Mouse (Mus musculus): ENCODE results near the gene Hs2st1. TPM values are rescaled to one million over a fixed set of nuclear protein-coding genes. Genes with fewer than 3 reads are reported as not detected.

Gene Hs2st1
- polyA plus RNA-seq, 1 experiment from 2014 or later, result 14.0 TPM

- peak; percentile 11 for DNase-seq (ENCODE audit: low spot score)
- peaks cover 51% of the 10 kb centered on the region for H3K36me3 ChIP-seq
- peaks cover 50% of the 10 kb centered on the region for H3K4me1 ChIP-seq
- WGBS, result 48% methylated on average over 3 of the region's 3 CpGs
- H3K9me3 ChIP-seq, result no peaks in the 10 kb centered on the region
- H3K4me3 ChIP-seq, result no peak overlapping the region
- H3K27ac ChIP-seq, result peak overlapping the region; percentile 30; the same call in 1 of the 2 replicates
- no peaks in the 10 kb centered on the region for H3K27me3 ChIP-seq (ENCODE audit: insufficient read depth, poor library complexity, severe bottlenecking)
Observed at GRCm38 (mm10) chr3:144581842-144582241, 11.9 kb upstream of the Hs2st1 start.

DNA sequence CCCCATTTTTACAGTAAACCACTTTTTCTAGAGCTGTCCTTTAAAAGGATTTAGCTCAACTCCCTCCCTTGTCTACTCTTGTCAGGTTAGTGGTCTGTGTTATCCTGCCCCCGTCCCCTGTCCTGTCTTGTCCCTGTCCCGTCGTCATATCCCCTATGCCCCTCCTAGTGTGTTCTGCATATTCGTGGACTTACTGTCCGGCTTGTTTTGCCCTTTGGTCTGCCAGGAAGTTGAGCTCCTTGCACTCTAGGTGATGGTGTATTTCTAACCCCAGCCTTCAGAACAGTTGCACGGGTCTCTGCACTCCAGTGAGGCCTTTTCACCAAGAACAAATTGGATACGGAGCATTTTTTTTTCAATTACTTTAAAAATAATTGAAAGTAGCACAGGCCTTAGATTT lies 10.3 kb upstream of the Hs2st1 start:
- Histone ChIP-seq H3K9me3 (no peaks in the 10 kb centered on the region), H3K27me3 (ENCODE audit: insufficient read depth, poor library complexity, severe bottlenecking) (no peaks in the 10 kb centered on the region), H3K27ac (no peak overlapping the region), H3K4me3 (no peak overlapping the region), H3K4me1 (peaks cover 37% of the 10 kb centered on the region), H3K36me3 (peaks cover 46% of the 10 kb centered on the region)
- DNase-seq (ENCODE audit: low spot score), result peak; percentile 38
- 77% methylated on average over 7 of the region's 7 CpGs for WGBS

- peak; percentile 46 for DNase-seq (ENCODE audit: low spot score)
- WGBS, result 66% methylated on average over 5 of the region's 5 CpGs
- Histone ChIP-seq H3K27ac (no peak overlapping the region), H3K9me3 (no peaks in the 10 kb centered on the region), H3K4me3 (no peak overlapping the region), H3K36me3 (peaks cover 49% of the 10 kb centered on the region), H3K4me1 (peaks cover 36% of the 10 kb centered on the region), H3K27me3 (ENCODE audit: insufficient read depth, poor library complexity, severe bottlenecking) (no peaks in the 10 kb centered on the region)
Observed at GRCm38 (mm10) chr3:144579796-144580195, 9.8 kb upstream of the Hs2st1 start.

DNA sequence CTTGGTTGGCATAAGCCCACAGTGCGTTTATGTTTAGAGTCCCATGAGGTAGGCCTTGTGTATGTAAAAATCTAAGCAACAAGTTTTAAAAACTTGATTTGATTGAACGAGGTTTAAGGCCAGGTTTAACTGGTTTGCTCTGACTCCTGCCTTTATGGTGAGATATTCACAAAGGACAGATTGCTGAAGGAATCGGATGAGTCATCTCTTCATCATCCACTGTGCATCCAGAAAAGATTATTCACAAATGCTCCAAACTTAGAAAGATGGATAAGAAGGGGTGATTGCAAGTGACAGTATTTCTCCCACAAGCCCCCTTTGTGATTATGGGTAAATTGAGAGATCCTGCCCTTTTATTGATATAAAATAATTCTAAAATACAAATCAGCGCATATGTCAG lies 8.9 kb upstream of the Hs2st1 start:
- peaks cover 52% of the 10 kb centered on the region for H3K36me3 ChIP-seq
- peaks cover 35% of the 10 kb centered on the region for H3K4me1 ChIP-seq

DNA sequence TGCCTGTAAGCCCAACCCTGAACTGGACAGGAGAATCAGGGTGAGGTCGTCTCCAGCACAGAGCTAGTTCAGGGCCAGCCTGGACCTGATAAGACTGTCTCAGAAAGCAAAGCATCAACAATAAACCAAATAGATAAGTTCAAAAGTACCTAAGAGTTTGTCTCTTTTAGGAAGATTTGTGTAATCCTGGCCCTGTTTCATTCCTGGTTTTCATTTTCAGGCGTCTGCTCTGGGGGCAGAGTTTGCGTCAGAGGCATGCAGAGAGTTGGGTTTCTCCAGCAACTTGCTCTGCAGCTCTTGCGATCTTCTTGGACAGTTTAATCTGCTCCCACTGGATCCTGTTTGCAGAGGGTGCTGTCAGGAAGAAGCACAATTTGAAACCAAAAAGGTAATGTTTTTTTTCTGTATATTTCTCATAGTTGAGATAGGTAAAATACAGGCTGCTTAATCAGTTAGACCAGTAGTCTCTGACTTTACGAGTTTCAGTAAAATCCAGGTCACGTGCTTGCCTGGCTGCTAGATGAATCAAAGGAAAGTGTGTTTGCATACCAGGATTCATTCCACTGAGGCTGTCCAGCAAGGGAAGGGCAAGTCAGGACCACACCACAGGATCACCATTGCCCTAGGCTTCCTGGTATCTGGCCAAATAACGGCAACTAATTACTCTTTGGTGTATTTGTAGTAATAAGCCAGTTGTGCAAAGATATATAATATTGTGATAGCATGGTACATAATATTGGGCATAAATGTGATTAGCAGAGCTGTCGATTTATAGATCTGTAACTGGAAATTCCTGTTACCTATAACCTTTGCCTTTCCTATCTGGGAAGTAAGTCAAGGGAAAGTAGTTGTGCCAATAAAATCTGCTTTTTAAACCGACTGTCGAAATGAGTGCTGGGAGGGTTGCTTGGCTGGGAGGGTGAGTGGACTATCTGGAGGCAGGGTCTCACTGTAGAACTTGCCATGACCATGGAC lies 7.7 kb upstream of the Hs2st1 start:
- no peaks in the 10 kb centered on the region for H3K27me3 ChIP-seq (ENCODE audit: insufficient read depth, poor library complexity, severe bottlenecking)
- H3K36me3 ChIP-seq, result peaks cover 54% of the 10 kb centered on the region
- peaks cover 39% of the 10 kb centered on the region for H3K4me1 ChIP-seq
- peak; percentile 63 for DNase-seq (ENCODE audit: low spot score)
- no peaks in the 10 kb centered on the region for H3K9me3 ChIP-seq
- H3K27ac ChIP-seq, result no peak overlapping the region
- no peak overlapping the region for H3K4me3 ChIP-seq
- WGBS, result 78% methylated on average over 10 of the region's 10 CpGs

More for the DNA sequence above, 8.9 kb upstream of the Hs2st1 start:
- no peaks in the 10 kb centered on the region for H3K27me3 ChIP-seq (ENCODE audit: insufficient read depth, poor library complexity, severe bottlenecking)
- no peak overlapping the region for H3K27ac ChIP-seq
- WGBS, result 88% methylated on average over 4 of the region's 4 CpGs
- H3K9me3 ChIP-seq, result no peaks in the 10 kb centered on the region
- DNase-seq (ENCODE audit: low spot score), result no peak
- H3K4me3 ChIP-seq, result no peak overlapping the region

- Histone ChIP-seq H3K4me1 (peaks cover 29% of the 10 kb centered on the region), H3K4me3 (no peak overlapping the region), H3K9me3 (no peaks in the 10 kb centered on the region), H3K27me3 (ENCODE audit: insufficient read depth, poor library complexity, severe bottlenecking) (no peaks in the 10 kb centered on the region), H3K36me3 (peaks cover 39% of the 10 kb centered on the region), H3K27ac (no peak overlapping the region)
- peak; percentile 25 for DNase-seq (ENCODE audit: low spot score)
- 84% methylated on average over 7 of the region's 7 CpGs for WGBS
Observed at GRCm38 (mm10) chr3:144574256-144574655, 4.3 kb upstream of the Hs2st1 start.

DNA sequence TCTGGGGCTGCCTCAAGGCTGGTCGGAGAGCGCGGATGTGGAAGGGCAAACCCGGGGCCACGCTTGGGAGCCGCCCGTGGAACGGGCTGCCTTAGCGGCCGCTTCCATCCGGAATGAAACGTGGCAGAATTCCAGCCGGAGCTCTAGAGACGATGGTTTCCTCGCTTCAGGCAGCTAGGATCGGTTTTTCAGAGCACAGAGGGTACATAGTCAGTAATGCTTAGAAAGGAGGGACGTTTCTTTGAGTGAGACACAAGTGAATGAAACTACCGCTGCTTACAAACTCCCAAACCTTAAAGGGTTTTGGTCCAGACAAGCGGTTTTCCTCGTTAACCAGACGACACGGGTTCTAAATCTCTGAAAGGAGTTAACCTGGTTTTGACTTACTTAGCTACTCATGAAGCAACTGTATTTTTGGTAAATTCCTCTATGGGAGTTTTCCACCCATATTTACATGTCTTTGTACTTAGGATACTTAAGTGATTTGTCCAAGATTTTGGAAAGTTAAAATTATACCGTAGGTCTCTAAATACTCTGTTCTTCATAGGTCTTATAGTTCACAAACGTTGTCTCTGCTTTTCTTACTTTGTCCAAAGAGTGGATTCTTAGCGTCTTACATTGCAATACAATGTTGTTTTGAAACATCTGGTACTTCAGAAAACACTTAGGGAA lies 971 bp upstream of the Hs2st1 start:
- H3K4me1 ChIP-seq, result peaks cover 32% of the 10 kb centered on the region
- H3K27ac ChIP-seq, result peak overlapping the region; percentile 98
- no peaks in the 10 kb centered on the region for H3K27me3 ChIP-seq (ENCODE audit: insufficient read depth, poor library complexity, severe bottlenecking)
- peak overlapping the region; percentile 91 for H3K4me3 ChIP-seq
- H3K9me3 ChIP-seq, result no peaks in the 10 kb centered on the region
- under 1% methylated on average over 25 of the region's 25 CpGs for WGBS
- DNase-seq (ENCODE audit: low spot score), result no peak
- peaks cover 17% of the 10 kb centered on the region for H3K36me3 ChIP-seq

DNA sequence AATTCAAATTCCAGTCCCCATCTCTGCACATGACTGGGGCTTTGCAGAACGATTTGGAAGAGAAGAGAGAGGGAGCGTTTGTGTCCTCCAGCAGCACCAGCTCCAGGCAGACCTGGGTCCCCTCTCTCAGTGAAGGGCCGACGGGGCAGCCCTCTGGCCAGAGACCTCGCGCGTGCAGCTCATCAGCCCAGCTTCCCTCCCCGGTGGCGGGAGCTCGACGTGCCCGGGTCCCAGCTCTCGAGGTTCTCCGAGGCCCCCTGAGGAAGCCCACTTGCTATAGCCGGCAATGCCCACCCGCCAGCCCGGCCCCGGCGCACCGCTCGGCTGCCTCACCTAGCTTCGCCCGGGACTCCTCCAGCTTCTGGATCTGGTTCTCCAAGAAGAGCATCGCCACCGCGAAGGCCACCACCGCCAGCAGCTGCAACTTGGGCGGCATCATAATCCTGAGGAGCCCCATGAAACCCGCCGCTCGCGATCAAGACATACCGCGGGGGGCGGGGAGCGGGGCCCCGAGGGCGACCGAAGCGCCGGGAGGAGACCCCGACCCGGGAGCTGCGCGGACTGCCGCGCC lies 495 bp downstream of the Hs2st1 start:
- Histone ChIP-seq H3K27me3 (ENCODE audit: insufficient read depth, poor library complexity, severe bottlenecking) (no peaks in the 10 kb centered on the region), H3K36me3 (peaks cover 12% of the 10 kb centered on the region), H3K4me3 (peak overlapping the region; percentile 91), H3K4me1 (peaks cover 28% of the 10 kb centered on the region), H3K9me3 (no peaks in the 10 kb centered on the region), H3K27ac (peak overlapping the region; percentile 98)
- under 1% methylated on average over 47 of the region's 47 CpGs for WGBS
- DNase-seq (ENCODE audit: low spot score), result peak; percentile 83

- under 1% methylated on average over 21 of the region's 21 CpGs for WGBS
- H3K36me3 ChIP-seq, result peaks cover 11% of the 10 kb centered on the region
- peaks cover 26% of the 10 kb centered on the region for H3K4me1 ChIP-seq
- H3K4me3 ChIP-seq, result peak overlapping the region; percentile 91
- H3K9me3 ChIP-seq, result no peaks in the 10 kb centered on the region
- H3K27me3 ChIP-seq (ENCODE audit: insufficient read depth, poor library complexity, severe bottlenecking), result no peaks in the 10 kb centered on the region
- no peak for DNase-seq (ENCODE audit: low spot score)
- peak overlapping the region; percentile 98 for H3K27ac ChIP-seq
Observed at GRCm38 (mm10) chr3:144568861-144569361, 1.1 kb downstream of the Hs2st1 start.

DNA sequence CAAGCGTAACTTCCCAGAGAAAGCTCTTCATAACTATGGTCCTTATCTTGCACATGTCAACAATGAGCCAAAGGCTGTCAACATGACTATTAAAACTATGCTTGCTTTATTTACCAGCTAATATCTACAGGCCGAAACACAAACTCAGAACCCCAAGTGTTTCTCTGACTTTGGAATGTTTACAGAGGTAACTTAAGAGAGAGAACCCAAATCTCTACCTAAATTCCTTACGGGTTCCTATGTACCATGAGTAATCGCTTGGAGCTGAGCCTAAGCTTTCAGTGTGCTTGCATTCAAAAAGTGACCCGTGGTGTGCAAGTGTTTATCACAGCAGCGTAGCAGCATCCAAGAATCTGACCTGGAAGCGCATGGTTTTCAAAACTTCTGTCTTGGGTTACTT lies 4.8 kb downstream of the Hs2st1 start:
- Histone ChIP-seq H3K4me1 (peaks cover 18% of the 10 kb centered on the region), H3K36me3 (no peaks in the 10 kb centered on the region), H3K4me3 (no peak overlapping the region), H3K27me3 (ENCODE audit: insufficient read depth, poor library complexity, severe bottlenecking) (no peaks in the 10 kb centered on the region), H3K27ac (no peak overlapping the region), H3K9me3 (no peaks in the 10 kb centered on the region)
- WGBS, result 86% methylated on average over 7 of the region's 7 CpGs
- no peak for DNase-seq (ENCODE audit: low spot score)

- no peak overlapping the region for H3K4me3 ChIP-seq
- no peaks in the 10 kb centered on the region for H3K36me3 ChIP-seq
- H3K27ac ChIP-seq, result no peak overlapping the region
- H3K27me3 ChIP-seq (ENCODE audit: insufficient read depth, poor library complexity, severe bottlenecking), result no peaks in the 10 kb centered on the region
- no peak for DNase-seq (ENCODE audit: low spot score)
- 81% methylated on average over 7 of the region's 7 CpGs for WGBS
- H3K9me3 ChIP-seq, result no peaks in the 10 kb centered on the region
- H3K4me1 ChIP-seq, result peaks cover 18% of the 10 kb centered on the region
Observed at GRCm38 (mm10) chr3:144563916-144564315, 6.1 kb downstream of the Hs2st1 start.

- no peaks in the 10 kb centered on the region for H3K27me3 ChIP-seq (ENCODE audit: insufficient read depth, poor library complexity, severe bottlenecking)
- WGBS, result 35% methylated on average over 22 of the region's 22 CpGs
- no peaks in the 10 kb centered on the region for H3K36me3 ChIP-seq
Observed at GRCm38 (mm10) chr3:144561511-144562250, 8.3 kb downstream of the Hs2st1 start.

More at GRCm38 (mm10) chr3:144561511-144562250, 8.3 kb downstream of the Hs2st1 start:
- no peak for DNase-seq (ENCODE audit: low spot score)
- Histone ChIP-seq H3K4me1 (peaks cover 28% of the 10 kb centered on the region), H3K4me3 (peak overlapping the region; percentile 43), H3K9me3 (no peaks in the 10 kb centered on the region), H3K27ac (peak overlapping the region; percentile 18; the same call in 1 of the 2 replicates)

All from heart, embryonic 10.5 days (tissue).